Mouse (Mus musculus) liver, embryonic 16.5 days (tissue): ENCODE data around the gene Olfr323. TPM values are rescaled to one million over a fixed set of nuclear protein-coding genes. Genes with fewer than 3 reads are reported as not detected.

ENCODE experiments used
- ATAC-seq: fragments of 200-750 bp; cut with Nextera tagmentation; 2 replicates; pipeline ENCODE4 v1.8.0; 2017; ENCODE audit warnings: low read depth, mild to moderate bottlenecking, moderate number of reproducible peaks, moderate library complexity
- H3K27ac ChIP-seq: fragments of 300-500 bp; sonication (generic); 2 replicates; pipeline ENCODE4 v1.5.1; 2014; ENCODE audit warnings: mild to moderate bottlenecking, low read length
- H3K27me3 ChIP-seq: fragments of 300-500 bp; sonication (generic); 2 replicates; pipeline ENCODE4 v1.6.1; 2014; ENCODE audit warnings: low read depth, low read length, mixed read lengths; ENCODE audit not compliant: control insufficient read depth, insufficient read depth
- H3K36me3 ChIP-seq: fragments of 300-500 bp; sonication (generic); 2 replicates; pipeline ENCODE4 v1.6.1; 2014; ENCODE audit warnings: mild to moderate bottlenecking; ENCODE audit not compliant: control insufficient read depth, insufficient read depth
- H3K4me1 ChIP-seq: fragments of 300-500 bp; sonication (generic); 2 replicates; pipeline ENCODE4 v1.6.1; 2014; ENCODE audit warnings: low read depth, low read length, mixed read lengths; ENCODE audit not compliant: control insufficient read depth
- H3K4me2 ChIP-seq: fragments of 300-500 bp; sonication (generic); 2 replicates; pipeline ENCODE4 v1.6.1; 2014; ENCODE audit warnings: low read depth, low read length, mixed read lengths
- H3K4me3 ChIP-seq: fragments of 300-500 bp; sonication (generic); 2 replicates; pipeline ENCODE4 v1.5.1; 2014; ENCODE audit warnings: low read depth, mild to moderate bottlenecking, low read length
- H3K9ac ChIP-seq: fragments of 300-500 bp; sonication (generic); 2 replicates; pipeline ENCODE4 v1.6.1; 2014; ENCODE audit warnings: low read depth, low read length
- H3K9me3 ChIP-seq: fragments of 300-500 bp; sonication (generic); replicated peaks from 2 replicates; pipeline ENCODE4 v1.6.1; 2016; ENCODE audit warnings: low read length; ENCODE audit not compliant: control insufficient read depth
- WGBS: fragments of 180-500 bp; shearing (Covaris S2); extraction: QIAGEN DNeasy Blood & Tissue Kit; methylation state at CpG from one replicate; pipeline ENCODE4 v1.1.7; 2014; ENCODE audit not compliant: insufficient replicate concordance; 5-methylcytosine and 5-hydroxymethylcytosine counted together
- polyA plus RNA-seq: library from polyadenylated mRNA; unstranded; fragments of >200 nt; fragmentation: Nextera tagmentation; extraction: Ambion mirVana; gene quantifications from 2 replicates; pipeline ENCODE4 v1.2.1, GENCODE M21; 2015

Olfr323 gene
- polyA plus RNA-seq, 1 experiment from 2014 or later = not detected

GRCm38 (mm10) chr11:58638176-58638701 is 7.9 kb upstream of the Olfr323 start:
- H3K9ac ChIP-seq = no peak overlapping the region
- no peak overlapping the region for H3K27ac ChIP-seq
- 70% methylated on average over 7 of the region's 7 CpGs for WGBS
- H3K4me2 ChIP-seq = no peak overlapping the region
- no peaks in the 10 kb centered on the region for H3K9me3 ChIP-seq
- peaks cover 17% of the 10 kb centered on the region for H3K4me1 ChIP-seq
- H3K27me3 ChIP-seq = no peaks in the 10 kb centered on the region
- ATAC-seq = no peak
- no peak overlapping the region for H3K4me3 ChIP-seq
- H3K36me3 ChIP-seq = 0 out of 2 replicates have a peak, but pooled peaks cover 3% of the 10 kb centered on the region

GRCm38 (mm10) chr11:58636376-58636977 is 6.2 kb upstream of the Olfr323 start:
- Histone ChIP-seq H3K4me2 (no peak overlapping the region), H3K36me3 (no peaks in the 10 kb centered on the region), H3K27ac (no peak overlapping the region), H3K9me3 (no peaks in the 10 kb centered on the region), H3K27me3 (no peaks in the 10 kb centered on the region), H3K4me1 (peaks cover 11% of the 10 kb centered on the region), H3K9ac (no peak overlapping the region), H3K4me3 (no peak overlapping the region)
- ATAC-seq = no peak
- 11% methylated on average over 4 of the region's 4 CpGs for WGBS

DNA sequence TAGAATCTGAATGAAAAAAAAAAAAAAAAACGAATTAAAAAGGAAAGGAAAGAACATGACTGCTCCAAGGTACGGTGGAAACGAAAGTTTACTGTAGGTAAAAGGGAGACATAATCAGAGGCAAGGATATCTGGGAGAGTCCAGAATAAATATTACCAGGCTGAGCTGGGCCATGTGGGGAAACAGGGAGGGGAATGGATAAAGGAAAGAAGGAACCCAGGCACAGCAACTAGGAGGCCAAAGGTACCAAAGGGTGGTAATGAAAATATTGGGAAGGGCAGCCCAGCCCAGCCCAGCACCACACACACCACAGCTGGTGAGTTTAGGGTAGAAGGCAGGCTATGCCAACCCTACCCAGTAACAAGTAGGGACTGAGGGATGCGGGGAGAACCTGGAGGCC is 4.6 kb upstream of the Olfr323 start:
- no peak for ATAC-seq

GRCm38 (mm10) chr11:58626146-58626545 is 4.2 kb downstream of the Olfr323 start:
- H3K4me2 ChIP-seq = no peak overlapping the region
- no peak overlapping the region for H3K4me3 ChIP-seq
- H3K27me3 ChIP-seq = no peaks in the 10 kb centered on the region
- no peak for ATAC-seq
- no peaks in the 10 kb centered on the region for H3K9me3 ChIP-seq
- 39% methylated on average over 4 of the region's 4 CpGs for WGBS
- H3K36me3 ChIP-seq = no peaks in the 10 kb centered on the region
- no peak overlapping the region for H3K27ac ChIP-seq
- H3K9ac ChIP-seq = no peak overlapping the region
- H3K4me1 ChIP-seq = no peaks in the 10 kb centered on the region

More for the DNA sequence above, 4.6 kb upstream of the Olfr323 start:
- Histone ChIP-seq H3K27ac (no peak overlapping the region), H3K27me3 (no peaks in the 10 kb centered on the region), H3K36me3 (no peaks in the 10 kb centered on the region), H3K4me1 (peaks cover 10% of the 10 kb centered on the region), H3K9ac (no peak overlapping the region), H3K4me2 (no peak overlapping the region), H3K4me3 (no peak overlapping the region), H3K9me3 (no peaks in the 10 kb centered on the region)
- WGBS = 51% methylated on average over 4 of the region's 4 CpGs

GRCm38 (mm10) chr11:58618793-58619192 is 11.5 kb downstream of the Olfr323 start:
- H3K4me3 ChIP-seq = no peak overlapping the region
- H3K9ac ChIP-seq = no peak overlapping the region
- no peak overlapping the region for H3K4me2 ChIP-seq
- H3K27me3 ChIP-seq = no peaks in the 10 kb centered on the region
- H3K36me3 ChIP-seq = no peaks in the 10 kb centered on the region
- no peak overlapping the region for H3K27ac ChIP-seq
- ATAC-seq = no peak
- H3K4me1 ChIP-seq = no peaks in the 10 kb centered on the region
- WGBS = 59% methylated on average over 6 of the region's 6 CpGs
- no peaks in the 10 kb centered on the region for H3K9me3 ChIP-seq

GRCm38 (mm10) chr11:58618369-58618768 is 11.9 kb downstream of the Olfr323 start:
- H3K4me1 ChIP-seq = no peaks in the 10 kb centered on the region
- H3K27me3 ChIP-seq = no peaks in the 10 kb centered on the region
- 50% methylated on average over 3 of the region's 3 CpGs for WGBS
- no peak overlapping the region for H3K4me2 ChIP-seq
- ATAC-seq = no peak
- no peak overlapping the region for H3K4me3 ChIP-seq
- no peaks in the 10 kb centered on the region for H3K9me3 ChIP-seq
- H3K36me3 ChIP-seq = no peaks in the 10 kb centered on the region
- H3K27ac ChIP-seq = no peak overlapping the region
- no peak overlapping the region for H3K9ac ChIP-seq

DNA sequence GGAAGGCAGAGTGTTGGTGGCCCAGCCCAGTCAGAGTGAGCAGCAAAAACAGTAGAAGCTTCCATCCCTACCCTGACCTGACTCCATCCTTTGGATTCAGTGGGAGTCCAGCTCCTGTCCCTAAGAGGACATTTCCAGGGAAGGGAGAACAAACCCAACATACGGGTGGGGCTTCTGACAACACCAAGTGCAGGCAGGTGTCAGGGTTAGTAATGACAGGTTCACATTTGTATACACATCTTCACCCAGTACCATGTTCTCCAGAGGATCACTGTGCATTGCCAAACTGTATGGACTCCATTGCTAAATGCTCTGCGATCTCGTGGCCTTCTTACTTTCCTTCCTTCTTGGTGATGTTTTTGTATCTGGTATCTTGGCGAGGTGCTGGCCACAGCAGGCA is 14.3 kb downstream of the Olfr323 start, which contains the start of gene 2210407C18Rik:
TSS of gene 2210407C18Rik (minus strand) at position 101 of the 400 bp plus-strand sequence.
- Histone ChIP-seq H3K36me3 (no peaks in the 10 kb centered on the region), H3K4me3 (no peak within 1 kb of the TSS), H3K27me3 (no peaks in the 10 kb centered on the region), H3K4me1 (no peaks in the 10 kb centered on the region), H3K4me2 (no peak within 1 kb of the TSS), H3K9ac (no peak within 1 kb of the TSS), H3K9me3 (no peaks in the 10 kb centered on the region), H3K27ac (no peak within 1 kb of the TSS)
- WGBS = 63% methylated on average over 4 of the region's 4 CpGs
- no peak for ATAC-seq

DNA sequence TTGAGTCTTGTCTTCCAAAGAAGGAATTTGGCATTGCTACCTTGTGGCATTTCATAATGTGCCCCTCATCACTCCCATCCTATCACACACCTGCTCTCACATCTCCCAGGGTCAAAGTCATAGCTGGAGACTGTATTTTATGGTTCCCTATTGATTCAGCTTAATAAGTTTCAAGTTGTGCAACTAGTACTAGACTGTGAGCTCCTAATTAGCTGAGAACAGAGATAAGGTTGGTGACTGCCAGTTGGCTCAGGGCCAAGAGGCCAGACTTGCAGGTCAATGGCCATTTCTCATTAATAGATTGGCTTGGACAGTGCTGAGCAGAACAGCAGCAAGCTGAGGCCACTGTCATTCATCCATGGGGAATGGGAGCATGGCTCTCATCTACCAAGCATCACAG is 15.8 kb downstream of the Olfr323 start:
- Histone ChIP-seq H3K9me3 (no peaks in the 10 kb centered on the region), H3K36me3 (no peaks in the 10 kb centered on the region), H3K4me2 (no peak overlapping the region), H3K27me3 (no peaks in the 10 kb centered on the region), H3K9ac (no peak overlapping the region), H3K27ac (no peak overlapping the region), H3K4me3 (no peak overlapping the region), H3K4me1 (no peaks in the 10 kb centered on the region)
- ATAC-seq = no peak

- ATAC-seq = no peak
- H3K9me3 ChIP-seq = no peaks in the 10 kb centered on the region
- H3K4me2 ChIP-seq = no peak overlapping the region
- H3K36me3 ChIP-seq = no peaks in the 10 kb centered on the region
- no peaks in the 10 kb centered on the region for H3K4me1 ChIP-seq
- H3K27ac ChIP-seq = no peak overlapping the region
- WGBS = 40% methylated on average over 3 of the region's 3 CpGs
- no peak overlapping the region for H3K4me3 ChIP-seq
- no peak overlapping the region for H3K9ac ChIP-seq
- no peaks in the 10 kb centered on the region for H3K27me3 ChIP-seq
These were observed 16.9 kb downstream of the Olfr323 start for GRCm38 (mm10) chr11:58613359-58613758.
